Mouse (Mus musculus) thymus, adult 2 months (tissue): ENCODE results near the gene Tmem86b. TPM values are rescaled to one million over a fixed set of nuclear protein-coding genes. Genes with fewer than 3 reads are reported as not detected.

Experiments used
- DNase-seq: peaks from one replicate; pipeline ENCODE4 v3.0.0; 2021
- H3K27ac ChIP-seq: fragments of 200-500 bp; 2 replicates; pipeline ENCODE4 v1.5.1; 2012; ENCODE audit warnings: low read length, control low read depth; ENCODE audit not compliant: control insufficient read depth, insufficient read depth
- H3K27me3 ChIP-seq: fragments of 200-500 bp; 2 replicates; pipeline ENCODE4 v1.6.1; 2012; ENCODE audit warnings: mild to moderate bottlenecking, low read length, moderate library complexity, mixed read lengths; ENCODE audit not compliant: control insufficient read depth, insufficient read depth
- H3K36me3 ChIP-seq: fragments of 200-500 bp; 2 replicates; pipeline ENCODE4 v1.6.1; 2012; ENCODE audit warnings: mild to moderate bottlenecking, low read length, moderate library complexity; ENCODE audit not compliant: control insufficient read depth, insufficient read depth
- H3K4me1 ChIP-seq: fragments of 200-500 bp; replicated peaks from 2 replicates; pipeline ENCODE4 v1.6.1; 2012; ENCODE audit warnings: low read length; ENCODE audit not compliant: control insufficient read depth, insufficient read depth
- H3K4me3 ChIP-seq: fragments of 200-500 bp; 2 replicates; pipeline ENCODE4 v1.5.1; 2012; ENCODE audit warnings: mild to moderate bottlenecking, low read length, control low read depth, moderate library complexity; ENCODE audit not compliant: control insufficient read depth, insufficient read depth
- CTCF ChIP-seq: fragments of 200-500 bp; IDR thresholded peaks from 2 replicates; pipeline ENCODE4 v1.5.1; 2012; ENCODE audit warnings: mild to moderate bottlenecking, control low read depth, low read length, moderate library complexity, borderline replicate concordance; ENCODE audit not compliant: control insufficient read depth, poor library complexity, insufficient read depth; ENCODE audit errors: extremely low read depth
- POLR2A ChIP-seq: fragments of 200-500 bp; IDR thresholded peaks from 2 replicates; pipeline ENCODE4 v1.6.1; 2012; ENCODE audit warnings: mild to moderate bottlenecking, low read length, control low read depth, moderate library complexity; ENCODE audit not compliant: control insufficient read depth, poor library complexity, insufficient read depth; ENCODE audit errors: extremely low read depth
- WGBS: fragments of 180-500 bp; shearing (Covaris S2); methylation state at CpG from one replicate; pipeline ENCODE4 v1.1.7; 2018; 5-methylcytosine and 5-hydroxymethylcytosine counted together
- polyA plus RNA-seq: library from polyadenylated mRNA; depleted of rRNA; stranded (reverse); fragments of >200 nt; gene quantifications from 2 replicates; pipeline ENCODE4 v1.2.3, GENCODE M21; 2012

Tmem86b gene
- polyA plus RNA-seq, 1 experiment = 113 TPM

DNA sequence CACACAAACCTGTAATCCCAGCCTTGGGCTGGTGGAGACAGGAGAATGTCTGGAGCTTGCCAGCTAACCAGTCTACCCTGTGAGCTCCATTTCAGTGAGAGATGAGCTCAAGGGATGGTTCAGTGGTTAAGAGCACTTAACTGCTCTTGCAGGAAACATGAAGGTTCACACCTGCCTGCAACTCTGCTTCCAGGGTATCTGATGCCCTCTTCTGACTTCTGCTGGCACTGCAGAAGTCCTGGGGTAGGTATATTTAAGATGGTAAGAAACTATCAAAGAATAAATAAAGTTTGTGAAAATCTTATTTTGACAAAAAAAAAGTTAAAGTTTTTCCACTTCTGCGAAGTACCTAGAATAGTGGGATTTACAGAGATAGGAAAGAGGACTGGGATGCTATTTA is 6.9 kb downstream of the Tmem86b start:
- DNase-seq = peak; percentile 49
- Histone ChIP-seq H3K36me3 (peaks cover 10% of the 10 kb centered on the region), H3K4me1 (no peaks in the 10 kb centered on the region), H3K27me3 (no peaks in the 10 kb centered on the region), H3K4me3 (no peak overlapping the region), H3K27ac (no peak overlapping the region)
- TF ChIP-seq POLR2A (no peak), CTCF (no peak)
- WGBS = 55% methylated on average over 1 of the region's 1 CpGs

DNA sequence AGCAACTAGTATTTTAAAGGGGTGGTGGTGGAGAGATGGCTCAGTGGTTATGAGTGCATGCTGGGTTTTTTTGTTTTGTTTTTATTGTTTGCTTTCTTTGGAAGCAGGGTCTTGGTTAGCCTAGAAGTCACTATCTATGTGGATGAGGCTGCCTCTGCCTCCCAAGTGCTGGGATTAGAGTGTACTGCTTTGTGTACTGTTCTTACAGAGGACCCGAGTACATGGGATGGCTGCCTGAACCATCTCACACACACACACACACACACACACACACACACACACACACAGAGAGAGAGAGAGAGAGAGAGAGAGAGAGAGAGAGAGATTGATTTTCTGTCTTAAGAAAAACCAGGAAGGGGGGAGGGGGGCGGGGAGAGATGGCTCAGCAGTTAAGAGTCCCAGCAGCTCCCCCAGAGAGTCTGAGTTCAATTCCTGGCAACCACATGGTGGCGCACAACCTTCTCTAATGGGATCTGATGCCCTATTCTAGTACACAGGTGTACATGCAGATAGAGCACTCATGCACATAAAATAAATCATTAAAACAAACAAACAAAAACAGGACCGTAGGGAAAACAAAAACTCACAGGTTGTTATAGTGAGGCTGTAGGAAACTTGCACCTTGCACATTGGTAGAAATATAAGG is 7.6 kb downstream of the Tmem86b start:
- WGBS = 16% methylated on average over 4 of the region's 4 CpGs
- DNase-seq = peak; percentile 81

DNA sequence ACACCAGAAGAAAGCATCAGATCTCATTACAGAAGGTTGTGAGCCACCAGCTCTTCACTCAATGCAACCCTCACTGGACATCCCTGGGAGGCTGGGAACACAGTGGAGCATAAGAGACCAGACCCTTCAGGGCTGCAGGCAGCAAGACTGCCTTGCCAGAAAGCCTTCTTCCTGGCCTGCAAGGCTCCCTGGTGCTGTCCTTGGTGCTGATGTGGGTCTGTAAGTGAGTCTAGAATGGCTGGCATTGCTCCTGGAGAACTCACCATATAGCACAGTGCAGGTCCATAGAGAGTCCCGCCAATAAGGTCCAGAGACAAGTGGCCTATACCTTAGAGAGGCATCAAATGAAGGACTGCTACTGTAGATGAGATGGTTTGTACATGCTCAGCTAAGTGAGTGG is 11.2 kb downstream of the Tmem86b start:
- peak; percentile 58 for DNase-seq
- H3K4me1 ChIP-seq = no peaks in the 10 kb centered on the region
- TF ChIP-seq POLR2A (no peak), CTCF (no peak)
- H3K27me3 ChIP-seq = no peaks in the 10 kb centered on the region
- no peak overlapping the region for H3K4me3 ChIP-seq
- WGBS = 43% methylated on average over 1 of the region's 1 CpGs
- no peaks in the 10 kb centered on the region for H3K36me3 ChIP-seq
- no peak overlapping the region for H3K27ac ChIP-seq

More for the DNA sequence above, 7.6 kb downstream of the Tmem86b start:
- H3K27me3 ChIP-seq = no peaks in the 10 kb centered on the region
- 0 out of 2 replicates have a peak, but pooled peaks cover 4% of the 10 kb centered on the region for H3K36me3 ChIP-seq
- no peaks in the 10 kb centered on the region for H3K4me1 ChIP-seq
- H3K27ac ChIP-seq = no peak overlapping the region
- TF ChIP-seq CTCF = no peak
- TF ChIP-seq POLR2A = no peak
- no peak overlapping the region for H3K4me3 ChIP-seq

DNA sequence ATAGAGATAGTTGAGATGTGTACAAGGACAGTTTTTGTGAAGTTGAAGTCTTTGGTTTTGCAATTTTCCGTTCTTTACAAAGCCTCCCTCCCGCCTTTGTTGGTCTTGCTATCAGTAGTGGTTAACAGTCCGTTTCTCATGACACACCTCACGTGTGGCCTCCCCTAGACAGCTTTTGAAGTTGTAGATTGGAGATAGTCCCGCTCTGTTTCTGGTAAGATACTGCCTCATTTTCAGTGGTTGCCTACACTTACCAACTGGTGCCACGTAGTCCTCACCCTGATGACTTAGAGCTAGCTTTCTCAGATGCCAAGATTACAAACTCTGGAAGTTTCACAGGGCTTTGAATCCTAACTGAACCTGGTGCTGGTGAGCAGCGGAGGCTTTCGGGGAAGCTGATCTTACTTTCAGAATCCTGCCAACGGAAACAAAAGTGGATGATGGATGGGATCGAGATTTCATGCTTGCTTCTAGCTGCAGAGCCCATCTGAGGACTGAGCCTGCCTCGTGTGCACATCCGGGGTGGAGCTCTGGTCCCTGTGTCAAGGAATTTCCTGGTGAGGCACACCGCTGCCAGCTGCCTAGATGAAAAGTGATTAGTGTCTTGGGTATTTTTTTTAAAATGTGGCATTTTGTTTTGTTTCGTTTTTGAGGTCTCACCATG is 17.4 kb downstream of the Tmem86b start:
- TF ChIP-seq CTCF (no peak), POLR2A (no peak)
- DNase-seq = no peak
- H3K36me3 ChIP-seq = no peaks in the 10 kb centered on the region
- peak overlapping the region; percentile 20; the same call in 1 of the 2 replicates for H3K4me3 ChIP-seq
- 21% methylated on average over 14 of the region's 14 CpGs for WGBS
- peak overlapping the region; percentile 67 for H3K27ac ChIP-seq
- H3K4me1 ChIP-seq = peaks cover 6% of the 10 kb centered on the region; the same call in 1 of the 2 replicates
- no peaks in the 10 kb centered on the region for H3K27me3 ChIP-seq

DNA sequence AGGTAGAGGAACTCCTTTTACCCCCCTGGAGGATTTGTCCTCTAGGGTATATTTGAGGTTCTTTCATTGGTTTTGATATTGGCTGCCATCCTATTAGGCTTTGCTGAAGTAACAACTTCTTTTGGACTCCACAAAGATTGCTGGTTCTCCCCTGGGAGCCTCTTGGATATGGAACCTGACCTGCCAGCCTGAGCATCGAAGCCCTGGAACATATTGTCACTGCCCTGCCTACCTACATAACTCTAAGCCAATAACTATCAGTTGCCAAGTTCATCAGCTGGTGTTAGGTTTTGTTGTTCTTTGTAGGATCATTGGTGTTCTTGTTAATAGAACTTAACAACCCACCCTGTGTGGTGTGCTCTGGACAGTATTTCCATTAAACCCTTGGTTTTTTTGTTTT is 18.3 kb downstream of the Tmem86b start:
- Histone ChIP-seq H3K27ac (no peak overlapping the region), H3K4me3 (no peak overlapping the region), H3K4me1 (peaks cover 6% of the 10 kb centered on the region; the same call in 1 of the 2 replicates), H3K27me3 (no peaks in the 10 kb centered on the region), H3K36me3 (no peaks in the 10 kb centered on the region)
- DNase-seq = no peak
- no peak for TF ChIP-seq CTCF
- no peak for TF ChIP-seq POLR2A
- WGBS = 95% methylated on average over 1 of the region's 1 CpGs

DNA sequence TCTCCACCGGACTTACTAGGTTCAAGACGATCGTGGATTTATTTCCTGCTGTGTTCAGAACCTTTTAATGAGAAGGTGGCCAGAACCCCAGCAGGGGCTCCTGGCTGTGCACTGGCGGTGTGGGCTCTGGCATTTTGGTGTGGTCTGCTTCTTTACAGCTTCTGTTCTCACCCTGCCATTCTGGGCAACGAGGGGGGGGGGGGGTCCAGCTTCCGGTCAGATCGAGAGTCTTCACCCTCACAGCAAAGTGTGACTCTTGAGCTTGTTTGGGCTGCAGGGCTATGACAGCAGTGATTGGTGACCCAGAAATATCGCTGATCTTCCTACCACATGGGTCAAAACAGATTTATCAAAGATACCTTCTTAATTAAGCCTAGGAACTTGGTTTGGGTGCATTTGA is 18.8 kb downstream of the Tmem86b start:
- 83% methylated on average over 8 of the region's 8 CpGs for WGBS
- Histone ChIP-seq H3K4me1 (peaks cover 6% of the 10 kb centered on the region; the same call in 1 of the 2 replicates), H3K27me3 (no peaks in the 10 kb centered on the region), H3K36me3 (no peaks in the 10 kb centered on the region), H3K27ac (no peak overlapping the region), H3K4me3 (no peak overlapping the region)
- DNase-seq = no peak
- TF ChIP-seq CTCF (no peak), POLR2A (no peak)

DNA sequence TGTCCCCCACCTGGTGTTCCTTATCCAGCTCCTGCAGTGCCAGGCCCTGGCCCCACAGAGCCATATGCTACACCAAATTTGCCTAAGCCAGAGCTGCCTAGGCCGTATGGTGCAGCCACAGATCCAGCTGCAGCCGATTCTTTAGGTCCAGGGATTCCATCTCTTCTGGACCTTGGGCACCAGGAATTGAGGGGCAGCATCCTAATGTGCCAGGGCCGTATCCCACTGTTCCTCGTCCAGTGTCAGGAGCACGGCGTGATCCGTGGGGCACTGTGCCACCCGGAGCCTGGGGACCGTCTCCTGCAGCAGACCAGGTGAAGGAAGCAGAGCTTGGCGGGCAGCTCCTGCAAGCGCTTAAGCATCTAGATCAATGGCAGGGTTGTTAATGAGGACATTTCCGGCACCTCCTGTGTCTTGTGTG is 19.3 kb downstream of the Tmem86b start:
- Histone ChIP-seq H3K4me1 (peaks cover 6% of the 10 kb centered on the region; the same call in 1 of the 2 replicates), H3K27ac (no peak overlapping the region), H3K4me3 (no peak overlapping the region), H3K36me3 (no peaks in the 10 kb centered on the region), H3K27me3 (no peaks in the 10 kb centered on the region)
- 90% methylated on average over 12 of the region's 12 CpGs for WGBS
- DNase-seq = no peak
- no peak for TF ChIP-seq CTCF
- TF ChIP-seq POLR2A = no peak
